Mouse (Mus musculus) spleen, adult 12 weeks (tissue): ENCODE data around the gene Adgra3.

Experiments
- DNase-seq: peaks from one replicate; pipeline ENCODE4 v3.0.0; 2022; ENCODE audit warnings: low spot score

Adgra3 gene

DNA sequence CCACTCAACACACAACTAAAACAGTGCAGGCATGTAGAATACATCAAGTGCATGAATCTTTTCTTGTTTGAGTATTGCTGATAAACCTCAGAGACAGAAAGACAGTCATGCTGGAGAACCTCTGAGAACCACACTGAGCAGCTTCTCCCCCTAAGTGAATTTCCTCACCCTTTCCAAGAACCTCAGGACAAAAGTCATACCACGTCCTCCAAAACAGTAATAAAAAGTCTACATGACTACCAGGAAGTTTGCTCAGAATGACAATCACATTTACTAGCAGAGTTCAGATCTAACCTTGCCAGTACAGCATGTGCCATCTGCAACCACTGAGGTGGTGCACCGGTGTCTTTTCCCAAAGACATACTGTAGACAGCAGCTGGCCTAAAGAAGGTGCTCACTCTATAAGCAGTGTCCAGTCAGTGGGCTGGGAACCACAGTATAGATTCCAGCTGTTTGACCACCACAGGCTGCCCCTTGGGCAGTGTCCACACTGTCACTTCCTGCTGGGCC, 27.0 kb downstream of the Adgra3 start:
- no peak for DNase-seq

DNA sequence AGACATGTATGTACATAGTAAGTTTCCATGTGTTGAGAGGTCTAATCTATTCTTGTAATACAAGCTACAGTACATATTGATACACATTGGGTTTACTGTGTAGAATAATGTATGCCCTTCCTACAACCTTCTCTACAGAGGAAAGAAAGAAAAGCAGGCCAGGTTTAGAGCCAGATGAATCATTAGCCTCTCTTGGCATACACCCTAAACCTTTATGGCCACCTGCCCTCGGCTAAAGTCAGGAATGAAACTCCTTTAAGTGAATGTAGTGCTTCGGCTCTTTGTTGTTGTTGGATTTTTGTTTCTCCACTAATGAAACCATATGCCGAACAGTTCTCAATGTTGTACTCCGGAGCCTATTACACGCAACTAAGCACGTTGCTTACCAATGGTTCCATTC, 27.5 kb downstream of the Adgra3 start:
- no peak for DNase-seq

DNA sequence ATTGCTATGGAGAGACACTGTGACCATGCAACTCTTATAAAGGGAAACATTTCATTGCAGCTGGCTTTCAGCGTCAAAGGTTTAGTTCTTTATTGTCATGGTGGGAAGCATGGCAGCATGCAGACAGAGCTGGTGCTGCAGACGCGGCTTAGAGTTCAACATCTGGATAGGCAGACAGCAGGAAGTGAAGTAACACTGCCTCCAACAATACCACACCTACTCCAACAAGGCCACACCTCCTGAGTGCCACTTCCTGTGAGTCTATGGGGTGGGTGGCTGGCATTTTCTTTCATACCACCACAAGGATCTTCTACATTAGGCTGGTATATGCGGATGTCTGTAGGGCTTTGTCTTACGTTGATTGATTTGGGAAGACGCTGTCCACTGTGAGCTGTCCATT, 29.1 kb downstream of the Adgra3 start:
- no peak for DNase-seq

DNA sequence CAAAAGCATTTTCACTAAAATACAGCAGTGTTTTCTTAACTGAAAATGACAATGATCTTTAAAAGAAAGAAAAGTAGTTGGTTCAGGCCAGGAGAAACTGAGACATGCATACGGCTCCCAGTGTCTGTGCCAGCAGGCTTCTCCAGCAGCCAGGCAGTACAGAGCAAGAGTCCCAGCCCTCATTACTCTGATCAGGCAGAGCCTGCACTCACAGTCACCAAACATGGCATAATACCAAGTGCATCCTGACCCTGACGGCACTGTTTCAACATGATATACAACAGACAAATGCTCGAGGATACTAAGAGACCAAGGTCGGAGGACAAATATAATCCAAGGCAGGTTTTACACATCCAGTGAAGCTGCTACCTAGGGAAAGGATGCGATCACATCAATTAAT, 31.2 kb downstream of the Adgra3 start:
- no peak for DNase-seq

DNA sequence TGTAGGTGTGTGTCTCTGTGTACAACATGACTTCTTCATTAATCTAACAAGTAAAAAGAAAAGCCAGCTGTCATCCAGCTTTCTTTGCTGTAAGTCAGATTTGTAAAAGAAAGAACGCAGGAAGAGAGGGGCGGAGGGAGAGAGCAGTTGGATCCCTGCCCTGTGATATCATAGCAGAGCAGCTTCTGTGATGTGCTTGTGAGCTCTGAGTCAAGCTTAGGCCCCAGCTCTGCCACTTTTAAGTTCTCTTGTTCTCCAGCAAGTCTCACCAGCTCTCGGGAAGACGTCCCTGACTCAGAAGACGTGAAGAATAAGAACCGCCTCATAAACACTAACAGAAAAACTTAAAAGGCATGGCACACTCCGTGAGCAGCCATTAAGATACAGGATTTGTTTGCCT, 31.8 kb downstream of the Adgra3 start:
- DNase-seq, result no peak

DNA sequence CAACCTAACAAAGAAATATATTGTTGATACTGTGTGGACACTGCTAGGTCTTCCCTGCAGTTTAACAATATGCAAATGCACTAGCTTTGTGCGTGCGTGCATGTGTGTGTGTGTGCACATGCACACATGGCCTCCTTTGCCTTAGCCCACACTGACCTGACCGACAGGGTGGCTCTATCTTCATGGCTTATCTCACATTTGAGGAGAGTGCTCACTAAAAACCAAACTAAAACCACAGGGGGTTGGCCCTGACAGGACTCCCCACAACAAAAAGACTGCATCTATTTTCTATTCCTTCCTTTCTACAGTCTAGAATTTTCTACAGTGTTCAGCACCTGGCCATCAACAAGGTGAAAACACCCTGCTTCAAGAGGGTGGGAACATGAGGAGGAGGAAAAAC, 32.7 kb downstream of the Adgra3 start:
- DNase-seq, result no peak

DNA sequence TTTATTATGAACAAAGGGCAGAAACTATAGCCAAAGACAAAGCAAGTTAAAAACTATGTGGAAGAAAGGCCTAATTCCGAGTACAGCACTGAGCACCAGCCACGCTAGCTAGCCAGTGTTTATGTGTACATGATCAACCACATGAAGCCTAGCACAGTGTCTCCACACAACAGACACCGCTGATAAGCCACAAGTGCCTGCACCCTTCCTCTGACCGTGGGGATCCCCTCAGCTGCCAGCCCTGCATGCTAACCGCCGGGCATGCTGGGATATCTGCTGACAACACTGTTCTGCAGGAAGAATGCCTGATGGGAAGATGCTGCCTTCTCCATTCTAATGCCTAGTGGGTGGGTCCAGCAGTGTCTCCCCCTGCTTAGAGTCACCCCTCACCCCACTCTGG, 34.7 kb downstream of the Adgra3 start:
- no peak for DNase-seq

DNA sequence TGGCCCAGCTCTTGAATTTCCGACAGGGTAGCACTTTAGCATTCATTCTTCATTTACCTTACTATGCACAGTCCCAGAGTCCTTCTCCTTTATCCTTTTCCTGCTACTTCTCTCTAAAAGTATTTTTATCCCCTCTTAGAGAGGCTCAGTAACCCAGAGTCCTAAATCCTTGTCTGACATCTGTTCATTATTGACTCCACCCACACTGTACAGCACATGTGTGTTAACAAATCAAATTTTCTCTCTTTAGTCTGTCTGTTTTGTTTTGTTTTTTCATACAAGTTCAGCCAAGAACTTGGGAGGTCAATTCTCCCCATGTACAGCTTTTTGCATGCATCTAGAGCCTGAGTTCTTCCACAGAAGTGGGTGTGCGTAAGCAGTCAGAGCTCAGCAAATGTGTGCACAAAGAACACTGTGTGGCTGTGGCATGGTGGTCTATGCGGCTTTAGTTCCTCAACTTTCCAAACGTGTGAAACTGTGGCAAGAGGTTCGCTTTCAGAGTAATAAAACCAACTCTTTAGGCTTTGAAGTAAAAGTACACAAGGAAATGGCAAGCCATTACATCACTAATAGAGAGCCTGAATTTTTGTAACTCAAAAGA, 42.7 kb downstream of the Adgra3 start:
- no peak for DNase-seq

DNA sequence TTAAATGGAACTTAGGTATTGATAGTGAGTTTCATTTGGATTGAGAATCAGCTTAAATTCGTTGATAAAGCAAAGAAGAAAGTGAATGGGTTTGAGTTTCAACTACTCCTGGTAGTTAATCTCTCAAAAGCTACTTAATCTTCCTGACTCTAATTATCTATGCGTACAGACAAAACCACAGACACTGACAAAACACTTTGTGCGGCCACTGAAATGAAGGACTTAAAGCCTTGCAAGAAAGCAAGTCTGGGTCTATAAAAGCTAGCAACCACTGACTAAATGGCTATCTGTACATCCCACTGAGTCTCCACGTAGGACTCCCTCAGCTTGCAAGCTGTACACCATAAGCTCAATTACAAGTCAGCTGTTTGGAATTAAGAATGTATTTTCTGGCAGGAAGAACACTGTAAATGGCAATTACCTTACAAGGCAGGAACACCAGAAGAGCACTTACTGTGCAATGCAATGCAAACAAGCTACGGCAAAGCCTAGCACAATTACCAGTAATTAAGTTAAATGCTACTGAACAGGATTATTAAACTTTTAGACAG, 43.6 kb downstream of the Adgra3 start:
- DNase-seq, result no peak

DNA sequence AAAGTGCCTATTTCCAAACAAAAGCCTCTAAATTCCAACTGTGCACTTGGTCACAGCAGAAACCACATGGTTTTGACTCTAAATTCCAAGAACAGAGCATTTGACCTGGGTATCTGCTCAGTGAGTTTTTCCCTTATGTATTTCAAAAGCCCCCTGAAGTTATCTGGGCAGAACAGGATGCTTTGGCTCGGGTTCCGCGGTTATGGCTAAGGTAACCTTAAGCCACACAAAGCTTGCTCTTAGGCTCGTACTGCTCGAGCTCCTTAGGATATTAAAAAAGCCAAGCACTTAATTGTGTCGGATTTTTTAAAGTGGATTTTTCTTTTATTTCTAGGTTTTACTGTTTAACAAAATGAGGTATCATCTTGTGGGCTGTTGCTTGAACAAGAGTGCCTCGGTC, 44.1 kb downstream of the Adgra3 start:
- DNase-seq, result no peak

DNA sequence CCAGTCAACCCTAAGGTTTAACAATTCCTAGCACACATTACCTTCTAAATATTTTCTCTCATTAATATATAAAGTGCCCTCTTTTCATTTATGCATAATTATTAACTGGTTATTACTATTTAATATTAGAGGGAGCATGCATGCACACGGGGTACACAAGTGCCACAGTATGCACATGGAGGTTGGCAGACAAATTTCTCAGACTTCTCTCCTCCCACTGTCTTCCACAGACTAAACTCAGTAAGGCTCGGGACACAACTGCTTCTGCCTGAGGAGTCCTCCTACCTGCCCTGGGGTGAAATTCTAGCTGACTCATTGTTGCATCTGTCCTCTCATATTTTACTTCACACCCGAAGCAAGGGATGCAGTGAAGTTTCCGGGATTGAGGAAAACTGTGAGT, 44.8 kb downstream of the Adgra3 start:
- DNase-seq, result no peak

DNA sequence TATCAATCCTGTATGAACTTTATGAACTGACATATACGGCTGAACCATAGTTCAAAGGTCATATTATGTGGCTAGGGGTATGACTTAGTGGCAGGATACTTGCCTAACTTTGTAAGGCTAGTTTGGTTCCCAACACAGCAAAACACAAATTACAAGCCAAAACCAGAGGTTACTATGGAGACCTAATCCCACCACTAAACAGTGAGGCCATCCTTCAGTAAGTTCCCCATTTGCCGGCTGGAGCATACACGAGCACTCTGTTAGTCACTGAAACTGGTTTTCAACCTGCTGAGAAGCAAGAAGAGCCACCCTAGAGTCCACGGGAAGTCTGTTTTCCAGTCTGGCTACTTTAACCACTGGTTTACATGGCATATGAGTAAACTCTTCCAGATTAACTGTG, 50.0 kb downstream of the Adgra3 start:
- no peak for DNase-seq

DNA sequence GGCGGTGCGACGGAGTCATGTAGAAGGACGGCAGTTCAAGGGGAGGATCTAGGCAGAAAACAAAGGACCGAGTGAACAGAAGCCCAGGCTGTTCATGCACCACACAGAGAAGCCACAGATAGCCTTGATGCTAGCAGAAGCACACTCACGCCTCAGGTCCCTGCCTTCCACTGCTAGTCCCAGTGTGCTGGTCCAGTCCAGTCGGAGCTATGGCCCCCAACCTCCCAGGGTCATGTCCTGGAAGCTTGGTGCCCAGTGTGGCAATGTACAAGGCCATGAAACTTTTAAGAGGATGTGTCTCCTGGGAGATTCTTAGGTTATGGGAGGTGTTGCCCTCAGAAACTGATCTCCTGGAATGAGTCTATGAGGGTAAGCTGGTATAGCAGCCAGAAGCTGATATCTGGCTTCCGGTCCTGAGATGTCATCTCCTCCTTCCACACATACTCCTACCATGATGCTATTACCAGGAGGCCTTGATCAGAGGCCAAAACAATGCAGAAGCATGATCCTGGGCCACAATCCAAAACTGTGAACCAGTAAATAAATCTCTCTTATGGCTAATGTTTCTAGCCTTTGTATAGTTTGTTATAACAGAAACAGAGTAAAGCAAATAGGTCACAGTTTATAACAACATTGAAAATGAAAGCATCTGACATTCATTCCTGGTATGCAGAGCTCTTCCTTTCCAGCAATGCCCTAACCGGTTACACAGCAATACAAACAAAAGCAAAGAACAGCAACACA, 51.7 kb downstream of the Adgra3 start:
- DNase-seq, result no peak

DNA sequence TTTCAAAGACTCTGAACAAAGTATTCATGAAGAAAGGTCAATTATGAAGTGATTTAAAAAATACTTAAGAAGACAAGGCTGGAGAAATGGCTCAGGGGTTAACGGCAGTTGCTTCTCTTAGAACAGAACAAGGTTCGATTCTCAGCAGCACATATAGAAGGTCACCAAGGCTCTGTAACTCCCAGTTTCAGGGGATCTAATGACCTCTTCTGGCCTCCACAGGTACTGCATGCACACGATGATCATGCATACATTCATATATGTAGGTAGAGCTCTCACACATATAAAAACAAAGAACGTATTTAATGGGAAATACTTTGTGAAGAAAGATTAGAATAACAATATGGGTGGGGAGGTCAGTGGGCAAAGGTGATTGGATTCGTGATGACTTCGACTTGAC, 56.5 kb downstream of the Adgra3 start:
- DNase-seq, result no peak

DNA sequence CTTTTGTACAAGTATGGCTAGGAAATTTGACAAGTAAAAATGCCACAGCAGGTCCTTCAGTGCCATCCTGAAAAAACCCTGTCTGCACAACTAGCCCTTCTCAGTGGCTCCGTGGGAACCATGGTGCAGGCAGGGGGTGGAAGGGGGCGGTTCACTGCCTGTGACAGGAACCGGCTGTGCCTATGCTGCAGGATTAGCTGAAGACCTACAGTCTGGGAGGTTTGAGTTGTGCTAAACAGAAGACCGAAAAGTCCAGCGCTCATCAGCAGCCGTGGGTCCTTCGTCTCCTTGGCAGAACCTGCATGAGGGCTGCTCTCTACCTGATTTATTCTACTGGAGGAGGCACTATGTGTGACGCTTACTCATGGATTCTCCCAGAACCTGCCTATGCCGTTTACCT, 59.0 kb downstream of the Adgra3 start:
- no peak for DNase-seq

DNA sequence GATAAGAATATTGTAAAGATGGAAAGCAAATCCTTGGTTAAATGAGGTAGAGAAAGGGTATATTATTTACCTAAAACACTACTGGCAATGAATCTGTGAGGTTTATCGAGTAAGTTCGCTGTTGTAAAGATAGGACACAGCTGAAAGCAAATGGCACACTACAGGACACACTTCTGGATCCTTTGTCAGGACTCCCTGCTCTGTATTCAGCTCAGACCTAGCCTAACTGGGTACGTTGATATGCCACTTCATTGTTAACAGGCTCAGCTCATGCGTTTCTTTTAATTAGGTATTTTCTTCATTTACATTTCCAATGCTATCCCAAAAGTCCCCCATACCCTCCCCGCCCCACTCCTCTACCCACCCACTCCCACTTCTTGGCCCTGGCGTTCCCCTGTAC, 61.8 kb downstream of the Adgra3 start:
- DNase-seq, result no peak

DNA sequence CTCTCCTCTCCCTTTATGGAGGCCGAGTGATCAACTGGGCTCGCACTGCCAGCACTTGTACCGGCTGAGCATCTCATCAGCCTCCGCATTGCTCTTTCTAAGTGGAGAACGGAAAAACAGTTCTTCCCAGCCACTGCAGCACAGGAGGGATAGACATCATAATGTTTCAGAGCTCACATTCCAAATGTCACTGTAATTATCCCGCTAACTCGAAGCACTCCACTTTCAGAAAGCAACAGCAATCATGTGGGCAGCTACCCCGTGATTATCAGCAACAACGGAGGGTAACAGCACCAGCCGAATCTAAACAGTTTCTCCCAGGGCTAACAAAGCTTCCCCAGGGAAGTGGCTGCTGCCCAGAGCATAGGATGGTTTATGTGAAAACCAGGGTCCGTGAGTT, 62.3 kb downstream of the Adgra3 start:
- no peak for DNase-seq

DNA sequence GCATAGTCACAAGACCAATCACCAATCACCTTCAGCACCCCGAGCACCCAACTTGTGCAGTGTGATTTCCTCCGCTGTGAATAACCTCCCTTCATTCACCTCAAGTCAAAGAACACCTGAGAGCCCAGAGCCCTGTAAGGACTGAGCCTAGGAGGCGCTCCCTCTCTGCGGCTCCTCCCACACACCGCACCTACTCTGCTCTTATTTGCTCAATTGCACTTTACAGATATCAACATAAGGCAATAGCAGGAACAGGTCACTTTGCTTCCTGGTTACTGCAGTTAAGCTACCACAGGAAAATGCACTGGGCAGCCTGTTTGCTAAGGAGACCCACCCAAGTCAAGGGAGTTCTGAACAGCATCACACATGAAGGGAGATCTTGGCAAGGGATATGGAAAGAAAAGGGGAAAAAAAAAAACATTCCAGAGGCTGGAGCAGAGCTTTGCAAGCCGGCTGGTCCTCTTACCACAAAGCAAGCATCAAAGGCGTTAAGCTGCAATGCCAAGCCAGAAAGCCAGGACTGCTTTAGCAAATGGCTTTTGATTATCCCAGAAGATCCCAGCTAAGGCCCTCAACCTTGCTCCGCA, 68.0 kb downstream of the Adgra3 start:
- DNase-seq, result no peak

DNA sequence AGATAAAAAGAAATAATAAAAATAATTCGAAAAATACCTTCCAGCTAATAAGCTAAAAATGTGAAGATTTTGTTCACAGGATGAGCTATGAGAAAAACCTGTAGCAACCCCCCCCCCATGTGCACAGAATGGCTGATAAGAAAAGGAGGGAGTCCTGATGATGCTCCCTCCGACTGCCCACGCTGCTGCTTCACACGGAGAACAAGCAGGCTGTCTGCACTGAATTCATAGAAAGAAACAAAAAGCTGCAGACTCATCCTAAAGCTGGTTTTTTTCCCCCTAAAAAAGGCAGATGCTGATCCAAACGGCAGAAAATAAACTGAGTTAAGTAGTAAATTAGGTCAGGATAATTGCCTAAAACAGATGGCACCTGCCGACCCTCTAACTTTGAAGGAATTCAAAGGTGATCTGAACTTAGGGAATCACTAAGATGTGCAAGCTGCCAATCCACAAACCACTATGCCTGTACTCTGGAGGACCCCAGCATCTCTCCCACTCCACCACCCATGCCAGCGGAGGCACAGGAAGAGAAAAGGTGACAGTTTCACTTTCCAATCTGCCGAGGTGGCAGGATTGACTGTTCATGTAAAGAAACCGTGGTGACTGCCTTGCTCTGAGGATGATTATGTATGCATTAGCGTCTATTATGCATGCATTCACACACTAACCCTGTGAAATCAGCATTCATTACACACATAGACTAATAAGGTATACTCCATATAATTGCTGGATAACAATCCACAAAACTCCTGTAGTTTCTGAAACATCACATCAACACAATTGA, 70.6 kb downstream of the Adgra3 start:
- no peak for DNase-seq

DNA sequence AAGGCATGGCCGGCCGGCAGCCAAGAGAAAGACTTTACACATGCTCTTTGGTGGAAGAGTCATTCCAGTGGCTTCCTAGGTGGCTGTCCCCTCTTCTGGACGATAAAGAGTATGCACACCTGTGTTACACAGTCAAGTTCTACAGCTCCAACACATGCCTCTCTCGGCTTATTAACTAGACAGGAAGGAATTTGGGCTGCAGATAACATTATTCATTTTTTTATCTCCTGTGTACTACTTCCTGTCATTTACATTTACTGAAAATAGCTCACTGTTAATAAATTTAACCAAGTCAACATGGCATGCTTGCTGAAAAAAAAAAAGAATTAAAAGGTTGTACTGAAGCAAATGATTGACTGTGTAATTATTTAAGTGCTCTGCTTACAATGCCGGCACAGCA, 78.1 kb downstream of the Adgra3 start:
- DNase-seq, result no peak

DNA sequence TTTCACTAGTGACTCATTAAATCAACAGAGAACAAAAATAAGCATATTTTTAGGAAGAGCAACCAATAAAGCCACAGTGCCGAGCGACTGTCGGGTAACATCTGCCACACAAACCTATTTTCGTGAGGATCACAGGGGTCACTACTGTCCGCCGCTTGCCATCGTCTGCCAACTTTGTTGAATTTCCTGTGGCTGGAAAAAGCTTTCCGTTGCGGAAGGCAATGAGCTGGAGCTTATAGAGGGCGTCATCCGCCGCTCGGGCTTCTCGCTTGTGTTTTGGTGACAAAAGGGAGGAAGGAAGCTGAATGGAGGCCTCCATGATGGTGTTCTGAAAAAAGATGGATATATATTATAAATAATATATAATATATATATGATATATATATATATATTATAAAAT, 79.6 kb downstream of the Adgra3 start:
- DNase-seq, result no peak

DNA sequence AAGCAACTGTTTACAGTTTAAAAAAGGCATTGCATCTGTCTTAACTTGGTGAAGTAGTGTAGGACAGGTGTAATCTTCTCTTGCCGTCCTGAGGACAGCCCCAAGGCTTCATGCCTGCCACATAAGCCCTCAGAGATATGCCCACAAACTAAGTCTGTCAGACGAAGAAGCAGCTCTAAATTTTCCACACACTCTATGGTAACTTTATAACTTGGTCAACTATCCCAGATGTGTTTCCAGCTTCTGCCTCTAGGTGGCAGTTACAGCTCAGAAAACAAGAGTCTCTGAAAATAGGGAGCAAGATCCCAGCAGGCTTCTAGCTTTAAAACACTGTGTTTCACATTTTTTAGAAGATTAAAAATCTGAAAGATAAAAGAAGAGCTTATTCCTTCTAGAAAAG, 82.8 kb downstream of the Adgra3 start:
- no peak for DNase-seq

DNA sequence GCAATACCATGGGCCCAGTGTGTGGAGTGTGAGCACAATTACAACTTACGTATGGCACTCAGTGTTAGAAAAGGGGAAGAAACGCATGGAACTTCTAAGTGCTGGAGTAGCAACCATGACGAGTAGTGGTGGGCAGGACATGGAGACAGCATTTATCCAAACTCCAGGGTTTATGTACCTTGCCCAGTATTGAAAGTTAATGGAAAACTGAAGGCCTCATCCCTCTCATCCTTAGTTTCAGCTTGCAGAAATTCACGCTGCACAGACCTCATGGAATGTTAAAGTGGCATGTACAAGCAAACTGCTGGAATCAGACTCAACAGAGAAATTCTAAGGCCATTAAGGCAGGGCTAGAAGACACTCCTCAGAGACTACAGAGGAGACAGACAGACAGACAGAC, 84.6 kb downstream of the Adgra3 start:
- no peak for DNase-seq
